Mouse (Mus musculus): ENCODE measurements around the gene Pds5b. TPM values are rescaled to one million over a fixed set of nuclear protein-coding genes. Genes with fewer than 3 reads are reported as not detected.

Gene Pds5b
- polyA plus RNA-seq, 1 experiment from 2014 or later, result 34.4 TPM

DNA sequence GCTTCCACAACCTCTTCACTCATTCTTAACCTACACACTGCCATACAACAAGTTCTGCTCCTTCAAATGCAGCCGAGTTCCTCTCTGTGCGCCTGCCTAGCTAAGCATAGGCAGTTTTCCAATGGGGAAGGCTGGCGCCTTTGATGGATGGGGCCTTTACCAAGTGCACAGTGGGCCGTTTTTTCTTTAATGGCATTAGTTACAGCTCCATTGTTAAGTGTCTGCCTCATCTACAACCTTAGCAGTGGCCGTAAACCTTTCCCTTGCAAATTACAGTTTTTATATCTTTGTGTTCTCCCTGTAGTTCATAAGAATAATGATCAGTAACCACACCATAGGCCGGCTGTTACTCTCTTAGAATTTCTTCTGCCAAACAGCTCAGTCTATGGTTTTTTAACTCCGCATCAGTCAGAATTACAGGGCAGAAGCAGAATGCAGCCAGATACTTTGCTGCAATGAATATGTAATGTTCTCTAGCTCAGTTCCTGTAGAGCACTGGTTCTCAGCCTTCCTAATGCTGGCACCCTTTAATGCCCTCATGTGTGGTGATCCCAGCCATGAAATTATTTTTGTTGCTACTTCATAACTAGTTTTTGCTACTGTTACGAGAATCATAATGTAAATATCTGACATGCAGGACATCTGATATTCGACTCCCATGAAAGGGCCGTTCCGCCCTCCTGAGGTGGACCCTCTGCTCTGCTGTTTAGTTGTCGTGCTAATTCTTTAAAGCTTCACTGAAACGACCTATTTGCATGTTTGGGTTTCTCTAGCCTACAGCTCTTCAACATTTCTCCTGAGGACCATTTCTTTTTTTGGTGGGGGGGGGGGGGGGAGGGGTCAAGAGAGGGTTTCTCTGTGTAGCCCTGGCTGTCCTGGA is 140.8 kb downstream of the Pds5b start:
- peaks cover 8% of the 10 kb centered on the region for H3K4me1 ChIP-seq
- no peaks in the 10 kb centered on the region for H3K36me3 ChIP-seq
- no peak overlapping the region for H3K4me3 ChIP-seq
- H3K9me3 ChIP-seq, result no peaks in the 10 kb centered on the region
- no peak overlapping the region for H3K4me2 ChIP-seq (replicated peaks)
- H3K9ac ChIP-seq, result no peak overlapping the region
- 0 out of 2 replicates have a peak overlapping the region, but pooled peaks have one; percentile 57 for H3K27ac ChIP-seq
- 40% methylated on average over 13 of the region's 13 CpGs for WGBS
- ATAC-seq (ENCODE audit: low FRiP score, low read depth), result 0 out of 2 replicates have a peak, but pooled peaks have one; percentile 33
- H3K27me3 ChIP-seq (replicated peaks), result no peaks in the 10 kb centered on the region

DNA sequence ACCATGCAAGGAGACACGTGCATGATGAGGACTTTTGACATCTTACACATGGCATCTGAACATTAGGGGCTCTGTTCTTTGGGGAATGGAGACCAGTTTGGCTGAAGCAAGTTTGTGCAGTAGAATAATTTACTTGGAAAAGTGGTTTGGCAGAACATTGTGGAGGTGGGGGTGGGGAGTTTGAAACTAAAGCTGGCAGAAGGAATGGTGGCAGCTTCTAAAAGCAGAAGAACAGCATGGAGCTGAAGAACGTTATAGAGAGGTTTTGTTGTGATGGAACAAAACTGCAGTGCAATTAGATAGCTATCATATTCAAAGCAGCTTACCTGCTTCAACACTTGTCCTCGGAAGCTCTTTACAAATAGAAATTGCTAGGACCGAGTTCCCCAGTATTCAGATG is 141.9 kb downstream of the Pds5b start:
- Histone ChIP-seq H3K27me3 (replicated peaks) (no peaks in the 10 kb centered on the region), H3K27ac (no peak overlapping the region), H3K4me2 (replicated peaks) (no peak overlapping the region), H3K9ac (no peak overlapping the region), H3K36me3 (no peaks in the 10 kb centered on the region), H3K9me3 (no peaks in the 10 kb centered on the region), H3K4me1 (peaks cover 8% of the 10 kb centered on the region), H3K4me3 (no peak overlapping the region)
- 91% methylated on average over 4 of the region's 4 CpGs for WGBS
- ATAC-seq (ENCODE audit: low FRiP score, low read depth), result no peak

GRCm38 (mm10) chr5:150816775-150817174 is 143.2 kb downstream of the Pds5b start:
- Histone ChIP-seq H3K4me2 (replicated peaks) (no peak overlapping the region), H3K27ac (no peak overlapping the region), H3K36me3 (no peaks in the 10 kb centered on the region), H3K4me1 (peaks cover 8% of the 10 kb centered on the region), H3K9ac (no peak overlapping the region), H3K27me3 (replicated peaks) (no peaks in the 10 kb centered on the region), H3K4me3 (no peak overlapping the region), H3K9me3 (no peaks in the 10 kb centered on the region)
- ATAC-seq (ENCODE audit: low FRiP score, low read depth), result no peak
- WGBS, result 91% methylated on average over 5 of the region's 5 CpGs

GRCm38 (mm10) chr5:150818041-150818440 is 144.5 kb downstream of the Pds5b start:
- no peak overlapping the region for H3K27ac ChIP-seq
- no peak overlapping the region for H3K4me3 ChIP-seq
- no peak overlapping the region for H3K9ac ChIP-seq
- 68% methylated on average over 2 of the region's 2 CpGs for WGBS
- no peak for ATAC-seq (ENCODE audit: low FRiP score, low read depth)
- H3K9me3 ChIP-seq, result no peaks in the 10 kb centered on the region
- H3K27me3 ChIP-seq (replicated peaks), result no peaks in the 10 kb centered on the region
- no peak overlapping the region for H3K4me2 ChIP-seq (replicated peaks)
- no peaks in the 10 kb centered on the region for H3K36me3 ChIP-seq
- H3K4me1 ChIP-seq, result peaks cover 8% of the 10 kb centered on the region

GRCm38 (mm10) chr5:150818886-150819285 is 145.3 kb downstream of the Pds5b start:
- H3K4me2 ChIP-seq (replicated peaks), result no peak overlapping the region
- H3K4me3 ChIP-seq, result no peak overlapping the region
- H3K27ac ChIP-seq, result no peak overlapping the region
- ATAC-seq (ENCODE audit: low FRiP score, low read depth), result no peak
- H3K36me3 ChIP-seq, result no peaks in the 10 kb centered on the region
- H3K4me1 ChIP-seq, result peaks cover 2% of the 10 kb centered on the region; the same call in 1 of the 2 replicates
- no peak overlapping the region for H3K9ac ChIP-seq
- no peaks in the 10 kb centered on the region for H3K9me3 ChIP-seq
- WGBS, result 81% methylated on average over 4 of the region's 4 CpGs
- no peaks in the 10 kb centered on the region for H3K27me3 ChIP-seq (replicated peaks)

- ATAC-seq (ENCODE audit: low FRiP score, low read depth), result no peak
- no peaks in the 10 kb centered on the region for H3K36me3 ChIP-seq
- H3K4me3 ChIP-seq, result no peak overlapping the region
- H3K4me1 ChIP-seq, result no peaks in the 10 kb centered on the region
- 82% methylated on average over 5 of the region's 5 CpGs for WGBS
- H3K27ac ChIP-seq, result no peak overlapping the region
- H3K9me3 ChIP-seq, result no peaks in the 10 kb centered on the region
- H3K9ac ChIP-seq, result no peak overlapping the region
- H3K27me3 ChIP-seq (replicated peaks), result no peaks in the 10 kb centered on the region
- H3K4me2 ChIP-seq (replicated peaks), result no peak overlapping the region
Observed at GRCm38 (mm10) chr5:150819520-150819919, 146.0 kb downstream of the Pds5b start.

GRCm38 (mm10) chr5:150821152-150821551 is 147.6 kb downstream of the Pds5b start:
- no peaks in the 10 kb centered on the region for H3K27me3 ChIP-seq (replicated peaks)
- H3K4me1 ChIP-seq, result no peaks in the 10 kb centered on the region
- no peak overlapping the region for H3K4me2 ChIP-seq (replicated peaks)
- no peak for ATAC-seq (ENCODE audit: low FRiP score, low read depth)
- H3K36me3 ChIP-seq, result no peaks in the 10 kb centered on the region
- H3K4me3 ChIP-seq, result no peak overlapping the region
- no peak overlapping the region for H3K27ac ChIP-seq
- 0 out of 2 replicates have a peak, but pooled peaks cover 7% of the 10 kb centered on the region for H3K9me3 ChIP-seq
- 93% methylated on average over 4 of the region's 4 CpGs for WGBS
- H3K9ac ChIP-seq, result no peak overlapping the region

DNA sequence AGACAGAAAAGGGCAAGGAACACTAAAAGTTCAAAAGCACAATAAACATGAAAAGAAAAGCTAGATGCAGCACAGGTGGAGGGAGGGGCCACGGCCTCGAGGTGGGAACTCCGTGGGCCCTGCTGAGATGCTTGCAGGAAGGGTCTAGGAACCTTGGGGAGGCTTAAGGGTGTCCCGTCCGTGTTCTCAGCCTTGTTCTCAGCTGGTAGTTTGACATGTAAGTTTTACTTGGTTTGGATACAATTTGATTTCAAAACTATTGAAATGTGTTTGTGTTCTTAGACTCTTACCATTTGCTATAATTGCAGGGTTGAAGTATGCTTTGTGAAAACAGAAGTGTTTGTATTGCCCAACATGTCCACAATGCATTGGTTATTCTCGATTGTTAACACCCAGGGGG is 149.2 kb downstream of the Pds5b start:
- WGBS, result 85% methylated on average over 6 of the region's 6 CpGs
- H3K27me3 ChIP-seq (replicated peaks), result no peaks in the 10 kb centered on the region
- no peaks in the 10 kb centered on the region for H3K36me3 ChIP-seq
- ATAC-seq (ENCODE audit: low FRiP score, low read depth), result no peak
- no peak overlapping the region for H3K9ac ChIP-seq
- H3K4me1 ChIP-seq, result no peaks in the 10 kb centered on the region
- H3K27ac ChIP-seq, result no peak overlapping the region
- no peak overlapping the region for H3K4me2 ChIP-seq (replicated peaks)
- H3K9me3 ChIP-seq, result 0 out of 2 replicates have a peak, but pooled peaks cover 11% of the 10 kb centered on the region
- no peak overlapping the region for H3K4me3 ChIP-seq

GRCm38 (mm10) chr5:150823361-150823760 is 149.8 kb downstream of the Pds5b start:
- Histone ChIP-seq H3K4me1 (no peaks in the 10 kb centered on the region), H3K36me3 (no peaks in the 10 kb centered on the region), H3K4me3 (no peak overlapping the region), H3K9me3 (0 out of 2 replicates have a peak, but pooled peaks cover 11% of the 10 kb centered on the region), H3K27me3 (replicated peaks) (no peaks in the 10 kb centered on the region), H3K27ac (no peak overlapping the region), H3K9ac (no peak overlapping the region), H3K4me2 (replicated peaks) (no peak overlapping the region)
- no peak for ATAC-seq (ENCODE audit: low FRiP score, low read depth)
- 89% methylated on average over 3 of the region's 3 CpGs for WGBS

DNA sequence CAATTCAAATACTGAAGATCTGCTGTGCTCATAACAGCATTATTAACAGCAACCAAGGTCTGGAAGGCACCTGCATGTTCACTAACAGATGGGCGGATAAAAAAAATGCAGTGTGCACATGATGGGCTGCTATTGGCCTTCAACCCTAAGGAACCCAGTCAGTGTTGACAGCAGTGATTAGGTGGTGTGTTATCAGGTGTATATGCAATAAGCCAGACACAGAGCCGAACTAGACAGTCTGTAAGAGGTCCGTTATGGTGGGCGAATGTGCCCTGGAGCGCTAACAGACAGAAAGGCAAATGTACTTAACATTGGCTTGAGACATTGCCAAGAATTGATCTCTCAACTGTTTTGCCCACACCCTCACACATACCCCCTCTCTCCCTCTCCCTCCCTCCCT is 156.0 kb downstream of the Pds5b start:
- H3K27me3 ChIP-seq (replicated peaks), result no peaks in the 10 kb centered on the region
- no peak overlapping the region for H3K27ac ChIP-seq
- 93% methylated on average over 5 of the region's 5 CpGs for WGBS
- no peak for ATAC-seq (ENCODE audit: low FRiP score, low read depth)
- no peaks in the 10 kb centered on the region for H3K4me1 ChIP-seq
- no peak overlapping the region for H3K4me3 ChIP-seq
- H3K9ac ChIP-seq, result no peak overlapping the region
- 0 out of 2 replicates have a peak, but pooled peaks cover 11% of the 10 kb centered on the region for H3K9me3 ChIP-seq
- H3K36me3 ChIP-seq, result no peaks in the 10 kb centered on the region
- H3K4me2 ChIP-seq (replicated peaks), result no peak overlapping the region

GRCm38 (mm10) chr5:150830718-150831117 is 157.2 kb downstream of the Pds5b start:
- 70% methylated on average over 9 of the region's 9 CpGs for WGBS

DNA sequence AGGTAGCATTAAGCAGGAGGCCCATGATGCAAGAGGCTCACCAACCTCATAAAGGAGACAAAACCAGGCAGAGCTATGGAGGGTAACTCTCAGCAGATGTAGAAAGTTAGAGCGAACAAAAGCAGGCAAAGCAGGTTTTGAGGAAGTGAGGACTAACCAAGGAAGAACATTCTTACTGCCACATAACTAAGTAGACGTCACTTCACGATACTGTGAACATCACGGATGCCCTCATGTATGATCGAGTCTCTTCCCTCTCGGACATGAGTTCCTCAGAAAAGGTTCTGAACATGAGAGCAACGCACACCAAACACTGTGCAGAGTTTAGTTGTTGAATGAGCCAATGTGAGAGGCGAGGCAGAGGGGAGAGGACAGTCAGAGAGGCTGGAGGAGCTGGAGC is 163.2 kb downstream of the Pds5b start:
- H3K27ac ChIP-seq, result no peak overlapping the region
- no peak overlapping the region for H3K4me3 ChIP-seq
- H3K36me3 ChIP-seq, result no peaks in the 10 kb centered on the region
- no peak overlapping the region for H3K4me2 ChIP-seq (replicated peaks)
- peaks cover 10% of the 10 kb centered on the region; the same call in 1 of the 2 replicates for H3K4me1 ChIP-seq
- ATAC-seq (ENCODE audit: low FRiP score, low read depth), result no peak
- no peaks in the 10 kb centered on the region for H3K27me3 ChIP-seq (replicated peaks)
- H3K9ac ChIP-seq, result no peak overlapping the region
- H3K9me3 ChIP-seq, result peaks cover 6% of the 10 kb centered on the region; the same call in 1 of the 2 replicates
- WGBS, result 94% methylated on average over 8 of the region's 8 CpGs

More at GRCm38 (mm10) chr5:150830718-150831117, 157.2 kb downstream of the Pds5b start:
- H3K4me1 ChIP-seq, result no peaks in the 10 kb centered on the region
- no peaks in the 10 kb centered on the region for H3K36me3 ChIP-seq
- H3K27ac ChIP-seq, result no peak overlapping the region
- H3K4me2 ChIP-seq (replicated peaks), result no peak overlapping the region
- no peaks in the 10 kb centered on the region for H3K27me3 ChIP-seq (replicated peaks)
- H3K4me3 ChIP-seq, result no peak overlapping the region
- 0 out of 2 replicates have a peak, but pooled peaks cover 6% of the 10 kb centered on the region for H3K9me3 ChIP-seq
- no peak for ATAC-seq (ENCODE audit: low FRiP score, low read depth)
- H3K9ac ChIP-seq, result no peak overlapping the region
